23 mouse cellular contexts compared by ENCODE assay signal in genomic region chr11:63424319-63424718, GRCm38 (mm10).
A peak's percentile ranks its signal among the peaks of the same experiment; 100 is the strongest.
DNase-seq lines count a peak whose midpoint lies in the region; TF ChIP-seq lines count a peak whose summit lies in the region.
"Had no signal": no experiment of that assay in that cellular context is flagged by ENCODE, and none has a peak within 500 bp of the region (broad histone marks: within the 10 kb centered on the region; RNA-seq: fewer than 3 reads in every experiment).

No protein-coding gene starts in this region.

- H3K36me3 ChIP-seq in CH12.LX (replicated peaks in 1 of 2; ENCODE audit: control insufficient read depth in 1 of 2, insufficient read depth in 1 of 2, low read length in 1 of 2) (no peaks in the 10 kb centered on the region), MEL (ENCODE audit: control insufficient read depth in 1 of 2, insufficient read depth in 2 of 2, low read length in 2 of 2) (no peaks in the 10 kb centered on the region)
- H3K36me3 ChIP-seq: embryonic facial prominence, embryonic 10.5 days; embryonic facial prominence, embryonic 12.5 days; forebrain, embryonic 10.5 days; forebrain, embryonic 12.5 days; forebrain, embryonic 15.5 days; G1E had no signal

- dilution Hi-C loops in CH12.LX (cut with MboI; ENCODE audit: extremely low pct_ligation_motif_present, extremely low pct_unique_long_range_greater_than_20kb, low sequenced_read_pairs), result no loop called here

- H3K9me3 ChIP-seq in CH12.LX (replicated peaks; ENCODE audit: low read length) (no peaks in the 10 kb centered on the region), MEL (replicated peaks; ENCODE audit: insufficient read depth, low read length) (no peaks in the 10 kb centered on the region; the same call in 1 of the 2 replicates)
- H3K9me3 ChIP-seq: embryonic facial prominence, embryonic 10.5 days; embryonic facial prominence, embryonic 12.5 days; forebrain, embryonic 10.5 days; forebrain, embryonic 12.5 days; forebrain, embryonic 15.5 days had no signal

- no peak for TF ChIP-seq POLR2A in CH12.LX (IDR thresholded peaks at IDR 0.05; ENCODE audit: low read depth, low read length)
- no peak for TF ChIP-seq POLR2A in MEL (IDR thresholded peaks at IDR 0.05; ENCODE audit: control insufficient read depth in 1 of 2, insufficient read depth in 1 of 2, low read depth in 1 of 2, low read length in 2 of 2, poor library complexity in 1 of 2)

- H3K4me2 ChIP-seq in CH12.LX (ENCODE audit: insufficient read depth, low read depth, poor library complexity, severe bottlenecking), result no peak overlapping the region
- H3K4me2 ChIP-seq: embryonic facial prominence, embryonic 12.5 days; forebrain, embryonic 12.5 days; forebrain, embryonic 15.5 days had no signal

- H3K4me3 ChIP-seq in CH12.LX (replicated peaks in 1 of 3; ENCODE audit: low read depth in 2 of 3, low read length in 2 of 3, poor library complexity in 1 of 3) (no peak overlapping the region), MEL (ENCODE audit: control insufficient read depth in 1 of 2, insufficient read depth in 1 of 2, low read depth in 2 of 2, low read length in 2 of 2) (no peak overlapping the region)
- H3K4me3 ChIP-seq: embryonic facial prominence, embryonic 10.5 days; embryonic facial prominence, embryonic 12.5 days; erythroblast, embryonic 14.5 days; forebrain, embryonic 10.5 days; forebrain, embryonic 12.5 days; forebrain, embryonic 15.5 days had no signal

- TF ChIP-seq CTCF in CH12.LX (conservative IDR thresholded peaks at IDR 0.05 in 1 of 2, IDR thresholded peaks at IDR 0.05 in 1 of 2; ENCODE audit: low read depth in 2 of 2, low read length in 2 of 2), result no peak
- no peak for TF ChIP-seq CTCF in MEL (IDR thresholded peaks at IDR 0.05 in 2 of 3, conservative IDR thresholded peaks at IDR 0.05 in 1 of 3; ENCODE audit: control insufficient read depth in 1 of 3, insufficient read depth in 1 of 3, low read depth in 2 of 3, low read length in 3 of 3, poor library complexity in 1 of 3, severe bottlenecking in 1 of 3)

- no peak for TF ChIP-seq EP300 in CH12.LX (IDR thresholded peaks at IDR 0.05; ENCODE audit: low read length)
- no peak for TF ChIP-seq EP300 in MEL (IDR thresholded peaks at IDR 0.05; ENCODE audit: low read depth in 1 of 2, low read length in 2 of 2)

- H3K27ac ChIP-seq in CH12.LX (ENCODE audit: insufficient read depth, low read depth) (no peak overlapping the region), MEL (ENCODE audit: control insufficient read depth, low read depth, low read length) (no peak overlapping the region)
- H3K27ac ChIP-seq: embryonic facial prominence, embryonic 10.5 days; embryonic facial prominence, embryonic 12.5 days; forebrain, embryonic 10.5 days; forebrain, embryonic 12.5 days; forebrain, embryonic 15.5 days had no signal

- no peaks in the 10 kb centered on the region for H3K79me2 ChIP-seq in CH12.LX (replicated peaks; ENCODE audit: control insufficient read depth, extremely low read depth, insufficient read depth, poor library complexity, severe bottlenecking)
- no peaks in the 10 kb centered on the region for H3K79me2 ChIP-seq in MEL (ENCODE audit: control insufficient read depth, insufficient read depth, low read length, poor library complexity)

- DNase-seq in CH12.LX (ENCODE audit: extremely low read depth) (no peak), ES-CJ7 (ENCODE audit: low read depth, low spot score) (peak; percentile 78), MEL (ENCODE audit: low read depth, low spot score) (no peak), ZHBTc4 (ENCODE audit: low read depth, low spot score) (peak; percentile 68)
- DNase-seq in cerebellum, adult 8-10 months, result no peak
- no peak for DNase-seq in frontal cortex, postnatal 14 days (ENCODE audit: low spot score in 2 of 2)
- no peak for DNase-seq in right cerebral cortex, postnatal 10 days (ENCODE audit: low spot score in 2 of 2)
- DNase-seq: adrenal gland, adult 2 months; adrenal gland, postnatal 10 days; adrenal gland, postnatal 25 days; cerebellum, adult 11 months; cerebellum, adult 18-20 months; cerebellum, adult 9-10 months; cerebellum, postnatal 10 days; cerebellum, postnatal 25 days; forebrain, postnatal 0 days had no signal

- H3K27me3 ChIP-seq in CH12.LX (replicated peaks) (peaks cover 2% of the 10 kb centered on the region), MEL (ENCODE audit: control insufficient read depth in 1 of 2, insufficient read depth in 2 of 2, low read length in 2 of 2) (no peaks in the 10 kb centered on the region)
- H3K27me3 ChIP-seq: embryonic facial prominence, embryonic 12.5 days; forebrain, embryonic 15.5 days had no signal

- H3K4me1 ChIP-seq in CH12.LX (ENCODE audit: control insufficient read depth in 1 of 2, insufficient read depth in 2 of 2) (peaks cover 0 to 3% of the 10 kb centered on the region in 2 experiments; a peak in 1 of 4 replicates), MEL (ENCODE audit: control insufficient read depth in 1 of 2, insufficient read depth in 2 of 2, low read length in 2 of 2) (no peaks in the 10 kb centered on the region)
- H3K4me1 ChIP-seq: embryonic facial prominence, embryonic 10.5 days; embryonic facial prominence, embryonic 12.5 days; forebrain, embryonic 15.5 days had no signal

- in situ Hi-C loops in CH12.LX (cut with MboI; ENCODE audit: low pct_ligation_motif_present, low pct_unique_long_range_greater_than_20kb, low sequenced_read_pairs), result loop anchor here (25.0 kb wide), 1 partner anchor 1013 kb away; the partner anchor contains the start of genes F930015N05Rik and Hs3st3a1

- TF ChIP-seq RAD21 in CH12.LX (IDR thresholded peaks at IDR 0.05; ENCODE audit: low read depth, low read length) (no peak), MEL (IDR thresholded peaks at IDR 0.05; ENCODE audit: low read depth, low read length) (no peak)

- H3K9ac ChIP-seq in CH12.LX (ENCODE audit: insufficient read depth, low read depth) (no peak overlapping the region), MEL (ENCODE audit: control insufficient read depth, low read depth, low read length, poor library complexity, severe bottlenecking) (no peak overlapping the region)
- H3K9ac ChIP-seq: embryonic facial prominence, embryonic 12.5 days; forebrain, embryonic 12.5 days; forebrain, embryonic 15.5 days; forebrain, postnatal 0 days had no signal

TF ChIP-seq in CH12.LX, 34 proteins besides CTCF, POLR2A, EP300 and RAD21:
- no peak; the same call in 1 of the 2 replicates for TF ChIP-seq ZNF384 (IDR thresholded peaks at IDR 0.05; ENCODE audit: low read depth, low read length)
- no peak for TF ChIP-seq KAT2A (IDR thresholded peaks at IDR 0.05; ENCODE audit: insufficient replicate concordance, low read length)
- peak; percentile 95 for TF ChIP-seq MAFK (IDR thresholded peaks at IDR 0.05; ENCODE audit: insufficient replicate concordance, low read length)
- TF ChIP-seq ELF1 (IDR thresholded peaks at IDR 0.05; ENCODE audit: low read depth, low read length), result no peak
- TF ChIP-seq PAX5 (IDR thresholded peaks at IDR 0.05; ENCODE audit: low read length), result no peak
TF ChIP-seq in CH12.LX: peak in this region for 1.

TF ChIP-seq in MEL, 35 proteins besides CTCF, POLR2A, EP300 and RAD21:
- TF ChIP-seq NELFE (IDR thresholded peaks at IDR 0.05; ENCODE audit: low read depth, low read length) (no peak), MYB (IDR thresholded peaks at IDR 0.05; ENCODE audit: low read depth, low read length) (no peak), NRF1 (IDR thresholded peaks at IDR 0.05; ENCODE audit: insufficient read depth, low read depth, low read length, poor library complexity, severe bottlenecking) (no peak), MAFK (IDR thresholded peaks at IDR 0.05; ENCODE audit: borderline replicate concordance, low read depth, low read length) (peak; percentile 58; the same call in 1 of the 2 replicates), ZNF384 (IDR thresholded peaks at IDR 0.05; ENCODE audit: low read depth, low read length) (no peak), KAT2A (conservative IDR thresholded peaks at IDR 0.05; ENCODE audit: low read depth, low read length) (no peak), TCF12 (IDR thresholded peaks at IDR 0.05; ENCODE audit: low read depth, low read length) (no peak)

Comparison
In these comparisons a context has a peak if more than half of its experiments do, and no peak if none do; other contexts are left out.
1. DNase-seq: peak in ES-CJ7 (single experiment) and ZHBTc4 (single experiment); none in CH12.LX (single experiment), MEL (single experiment), cerebellum, adult 8-10 months (single experiment), frontal cortex, postnatal 14 days (0 of 2) and right cerebral cortex, postnatal 10 days (0 of 2).
2. Of the 35 proteins assayed by ChIP-seq in both MEL and CH12.LX: peak only in MEL: none; only in CH12.LX: none; in both: MAFK; in neither: 34.